Mouse (Mus musculus): ENCODE measurements around the gene Eps8l1. TPM values are rescaled to one million over a fixed set of nuclear protein-coding genes. Genes with fewer than 3 reads are reported as not detected.

Eps8l1 gene
- polyA plus RNA-seq (2015; fragmentation: Illumina TruSeq; extraction: RNeasy Lipid Tissue Mini Kit (QIAGEN cat#74804); ENCODE audit: insufficient read depth, low replicate concordance) = 35.4 TPM

DNA sequence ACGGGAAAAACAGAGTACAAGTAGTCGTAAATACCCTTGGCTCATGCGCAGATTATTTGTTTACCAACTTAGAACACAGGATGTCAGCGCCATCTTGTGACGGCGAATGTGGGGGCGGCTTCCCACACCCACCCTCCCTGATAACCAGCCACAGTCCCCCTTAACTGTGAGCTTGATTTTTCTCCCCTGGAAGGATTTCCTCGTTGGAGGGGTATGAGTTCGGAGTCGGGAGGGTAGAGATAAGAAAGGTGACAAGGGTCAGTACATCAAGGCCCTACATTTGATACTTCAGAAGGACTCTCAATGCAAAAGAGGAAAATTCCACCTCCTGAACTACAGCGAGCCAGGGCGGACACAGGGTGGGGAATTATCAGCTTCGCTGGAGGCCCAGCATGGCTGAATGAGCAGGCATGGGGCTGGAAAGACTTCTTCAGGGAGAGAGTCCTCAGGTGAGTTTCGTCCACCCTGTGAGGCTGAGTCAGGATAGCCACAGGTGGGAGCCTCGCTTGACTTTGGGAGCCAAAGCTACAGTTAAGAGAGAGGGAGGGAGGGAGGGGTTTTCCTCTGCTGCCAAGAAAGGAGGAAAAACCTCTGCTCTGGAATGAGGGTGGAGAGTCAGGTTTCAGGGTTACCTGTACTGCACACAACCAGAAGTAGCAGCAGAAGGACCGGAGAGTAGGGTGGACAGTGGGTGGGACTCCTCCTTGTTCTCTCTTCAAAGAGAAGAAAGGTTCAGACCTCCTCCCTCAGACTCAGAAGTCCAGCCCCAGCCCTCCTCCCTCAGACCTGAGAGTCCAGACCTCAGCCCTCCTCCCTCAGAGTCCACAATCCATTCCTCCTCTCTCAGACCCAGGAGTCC lies at the start of gene Eps8l1:
Gene Eps8l1, plus strand, starts transcription at position 99 of the 859 bp plus-strand sequence.

GRCm38 (mm10) chr7:4445216-4445791 lies 15.2 kb upstream of the Eps8l1 start, which contains the start of gene Rdh13:
Gene Rdh13, minus strand, starts transcription at chr7:4445649.

DNA sequence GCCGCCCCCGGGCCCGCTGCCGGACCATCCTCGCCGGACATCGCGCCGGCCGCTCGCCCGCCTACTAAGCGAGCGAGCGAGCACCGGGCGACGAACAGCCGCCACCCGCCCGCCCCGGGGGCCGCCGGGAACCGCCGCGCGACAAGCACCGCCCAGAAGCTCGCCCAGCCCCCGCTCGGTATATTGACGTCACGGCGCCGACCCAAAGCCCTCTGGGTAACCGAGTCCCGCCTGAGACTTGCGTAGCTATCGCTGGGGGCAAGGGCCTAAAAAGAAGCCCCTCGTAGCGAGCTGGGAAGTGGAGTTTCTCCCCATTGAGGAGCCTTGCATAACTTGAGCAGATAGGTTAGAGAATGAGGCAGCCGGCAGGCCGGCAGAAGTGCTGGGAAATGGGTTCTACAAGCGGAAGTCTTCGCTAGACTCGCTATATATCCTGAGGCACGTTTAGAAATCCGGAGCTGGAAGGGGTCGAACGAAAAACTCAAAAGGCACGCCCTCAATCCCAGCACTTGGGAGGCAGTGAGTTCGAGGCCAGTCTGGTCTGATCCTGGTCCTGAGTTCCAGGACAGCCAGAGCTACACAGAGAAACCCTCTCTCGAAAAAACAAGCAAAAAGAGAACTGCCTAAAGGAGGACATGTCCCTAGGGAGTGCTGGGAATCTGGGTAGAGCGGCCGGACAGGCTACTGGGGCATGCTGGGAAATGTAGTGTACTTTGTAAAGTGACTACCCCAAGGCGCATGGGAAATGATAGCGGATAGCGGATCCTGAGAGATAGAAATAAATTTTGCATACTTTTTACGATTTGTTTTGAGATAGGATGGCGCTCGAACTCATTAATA lies 41.3 kb downstream of the Eps8l1 start, which contains the start of gene Ppp1r12c:
Gene Ppp1r12c, minus strand, starts transcription at position 123 of the 840 bp plus-strand sequence.

GRCm38 (mm10) chr7:4516332-4517050 lies 56.0 kb downstream of the Eps8l1 start, which contains the start of gene Tnnt1:
Gene Tnnt1, minus strand, starts transcription at chr7:4516382.

GRCm38 (mm10) chr7:4524212-4524922 lies 63.9 kb downstream of the Eps8l1 start, which contains the start of gene Tnni3:
Gene Tnni3, minus strand, starts transcription at chr7:4524229.

Other genes starting within 250 kb of the Eps8l1 start
- 5.0 TPM for gene Lilra5, start 222.9 kb upstream of the Eps8l1 start, polyA plus RNA-seq (2015; fragmentation: Illumina TruSeq; extraction: RNeasy Lipid Tissue Mini Kit (QIAGEN cat#74804); ENCODE audit: insufficient read depth, low replicate concordance)
- 29.3 TPM for gene Ncr1, start 123.0 kb upstream of the Eps8l1 start, polyA plus RNA-seq (2015; fragmentation: Illumina TruSeq; extraction: RNeasy Lipid Tissue Mini Kit (QIAGEN cat#74804); ENCODE audit: insufficient read depth, low replicate concordance)
- 2.9 TPM for gene Gp6, start 62.9 kb upstream of the Eps8l1 start, polyA plus RNA-seq (2015; fragmentation: Illumina TruSeq; extraction: RNeasy Lipid Tissue Mini Kit (QIAGEN cat#74804); ENCODE audit: insufficient read depth, low replicate concordance)
- gene Rdh13, start 15.0 kb upstream of the Eps8l1 start, polyA plus RNA-seq (2015; fragmentation: Illumina TruSeq; extraction: RNeasy Lipid Tissue Mini Kit (QIAGEN cat#74804); ENCODE audit: insufficient read depth, low replicate concordance) = 8.5 TPM
- gene Ppp1r12c, start 41.0 kb downstream of the Eps8l1 start, polyA plus RNA-seq (2015; fragmentation: Illumina TruSeq; extraction: RNeasy Lipid Tissue Mini Kit (QIAGEN cat#74804); ENCODE audit: insufficient read depth, low replicate concordance) = 152 TPM
- gene Tnnt1, start 55.7 kb downstream of the Eps8l1 start, polyA plus RNA-seq (2015; fragmentation: Illumina TruSeq; extraction: RNeasy Lipid Tissue Mini Kit (QIAGEN cat#74804); ENCODE audit: insufficient read depth, low replicate concordance) = 4.6 TPM
- gene Tnni3, start 63.6 kb downstream of the Eps8l1 start, polyA plus RNA-seq (2015; fragmentation: Illumina TruSeq; extraction: RNeasy Lipid Tissue Mini Kit (QIAGEN cat#74804); ENCODE audit: insufficient read depth, low replicate concordance) = 7.0 TPM
- 2.6 TPM for gene Dnaaf3, start 71.8 kb downstream of the Eps8l1 start, polyA plus RNA-seq (2015; fragmentation: Illumina TruSeq; extraction: RNeasy Lipid Tissue Mini Kit (QIAGEN cat#74804); ENCODE audit: insufficient read depth, low replicate concordance)
- 0.18 TPM for gene Syt5, start 86.9 kb downstream of the Eps8l1 start, polyA plus RNA-seq (2015; fragmentation: Illumina TruSeq; extraction: RNeasy Lipid Tissue Mini Kit (QIAGEN cat#74804); ENCODE audit: insufficient read depth, low replicate concordance)
- gene Ptprh, start 143.4 kb downstream of the Eps8l1 start, polyA plus RNA-seq (2015; fragmentation: Illumina TruSeq; extraction: RNeasy Lipid Tissue Mini Kit (QIAGEN cat#74804); ENCODE audit: insufficient read depth, low replicate concordance) = 0.14 TPM
- 12.5 TPM for gene Tmem86b, start 170.7 kb downstream of the Eps8l1 start, polyA plus RNA-seq (2015; fragmentation: Illumina TruSeq; extraction: RNeasy Lipid Tissue Mini Kit (QIAGEN cat#74804); ENCODE audit: insufficient read depth, low replicate concordance)
- 69.8 TPM for gene Ppp6r1, start 198.3 kb downstream of the Eps8l1 start, polyA plus RNA-seq (2015; fragmentation: Illumina TruSeq; extraction: RNeasy Lipid Tissue Mini Kit (QIAGEN cat#74804); ENCODE audit: insufficient read depth, low replicate concordance)
- gene Hspbp1, start 224.4 kb downstream of the Eps8l1 start, polyA plus RNA-seq (2015; fragmentation: Illumina TruSeq; extraction: RNeasy Lipid Tissue Mini Kit (QIAGEN cat#74804); ENCODE audit: insufficient read depth, low replicate concordance) = 4.8 TPM
- 0.57 TPM for gene Brsk1, start 229.9 kb downstream of the Eps8l1 start, polyA plus RNA-seq (2015; fragmentation: Illumina TruSeq; extraction: RNeasy Lipid Tissue Mini Kit (QIAGEN cat#74804); ENCODE audit: insufficient read depth, low replicate concordance)

All from spleen, adult 10 weeks (tissue).